Mouse (Mus musculus) liver, adult 2 months (tissue): ENCODE measurements around the gene Ccl5.

ENCODE experiments used
- CTCF ChIP-seq: fragments of 200-500 bp; IDR thresholded peaks from 2 replicates; pipeline ENCODE4 v1.5.1; 2011; ENCODE audit warnings: low read depth, low read length, control low read depth
- POLR2A ChIP-seq: fragments of 200-500 bp; IDR thresholded peaks from 2 replicates; pipeline ENCODE4 v1.6.1; 2011; ENCODE audit warnings: low read length, control low read depth; ENCODE audit not compliant: insufficient read depth; ENCODE audit errors: extremely low read depth

DNA sequence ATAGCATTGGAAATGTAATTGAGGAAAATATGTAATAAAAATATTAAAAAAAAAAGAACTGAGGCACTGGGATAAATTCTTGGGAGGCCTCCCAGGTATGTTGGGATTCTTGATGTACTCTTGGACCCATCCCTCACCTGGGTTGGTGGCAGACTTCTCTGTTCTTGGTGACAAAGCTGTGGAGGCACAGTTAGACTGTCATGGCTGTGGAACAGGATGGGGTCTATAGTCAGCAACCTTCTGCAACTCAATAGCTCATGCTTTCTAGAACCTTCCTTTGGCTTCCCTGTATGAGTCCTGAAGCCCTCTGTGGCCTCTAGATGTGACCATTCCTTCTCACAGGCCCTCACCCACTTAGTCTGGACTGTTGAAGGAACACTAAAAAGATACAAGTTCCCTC lies 36.3 kb upstream of the Ccl5 start:
- TF ChIP-seq CTCF (no peak), POLR2A (no peak)
